ENCODE assay signal across 14 mouse cellular contexts in the genomic region with DNA sequence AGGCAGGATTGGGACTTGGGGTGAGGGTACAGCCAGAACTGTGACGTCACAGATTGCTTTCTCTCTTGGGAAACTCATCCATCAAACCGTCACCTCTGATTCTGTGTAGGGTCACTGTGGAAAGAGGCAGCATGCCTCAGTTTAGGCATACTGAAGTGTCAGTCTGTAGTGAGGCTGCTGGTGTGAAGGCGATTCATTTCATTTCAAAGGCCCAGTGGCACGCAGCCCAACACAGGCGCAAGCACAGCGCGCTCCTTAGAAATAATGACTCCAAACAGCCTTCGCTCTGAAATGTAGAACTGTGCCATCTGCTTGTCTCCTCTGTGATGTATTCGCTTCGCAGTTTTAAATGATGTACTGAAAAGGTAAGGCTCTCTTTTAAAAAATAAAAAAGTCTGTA. TPM values are rescaled to one million over a fixed set of nuclear protein-coding genes. Genes with fewer than 3 reads are reported as not detected.
DNase-seq lines count a peak whose midpoint lies in the region; ATAC-seq and TF ChIP-seq lines count a peak whose summit lies in the region.
"Had no signal": no experiment of that assay in that cellular context is flagged by ENCODE, and none has a peak within 500 bp of the region (broad histone marks: within the 10 kb centered on the region; RNA-seq: fewer than 3 reads in every experiment).

No protein-coding gene starts in this region.

- no peaks in the 10 kb centered on the region; the same call in 1 of the 2 replicates for H3K4me1 ChIP-seq in cortical plate, adult 2 months (ENCODE audit: control insufficient read depth, insufficient read depth, low read length)
- peaks cover 2% of the 10 kb centered on the region; the same call in 1 of the 2 replicates for H3K4me1 ChIP-seq in hindbrain, embryonic 16.5 days (ENCODE audit: control insufficient read depth, insufficient read depth, low read depth, low read length)
- H3K4me1 ChIP-seq in midbrain, embryonic 14.5 days (ENCODE audit: control insufficient read depth, insufficient read depth, low read length) = 0 out of 2 replicates have a peak, but pooled peaks cover 4% of the 10 kb centered on the region
- H3K4me1 ChIP-seq in kidney, embryonic 15.5 days = 0 out of 2 replicates have a peak, but pooled peaks cover 4% of the 10 kb centered on the region
- H3K4me1 ChIP-seq: embryonic facial prominence, embryonic 15.5 days had no signal

- H3K27me3 ChIP-seq in hindbrain, embryonic 16.5 days (replicated peaks; ENCODE audit: control insufficient read depth, insufficient read depth, low read length) = peaks cover 6% of the 10 kb centered on the region; the same call in 1 of the 2 replicates
- no peaks in the 10 kb centered on the region for H3K27me3 ChIP-seq in midbrain, embryonic 14.5 days (ENCODE audit: control insufficient read depth, insufficient read depth, low read length)
- H3K27me3 ChIP-seq in kidney, embryonic 15.5 days = peaks cover 29% of the 10 kb centered on the region
- H3K27me3 ChIP-seq: embryonic facial prominence, embryonic 15.5 days had no signal

- no peak overlapping the region for H3K9ac ChIP-seq in hindbrain, embryonic 16.5 days (ENCODE audit: low read depth, low read length)
- no peak overlapping the region for H3K9ac ChIP-seq in midbrain, embryonic 14.5 days (replicated peaks; ENCODE audit: low read length)
- H3K9ac ChIP-seq in kidney, embryonic 15.5 days = no peak overlapping the region
- H3K9ac ChIP-seq: embryonic facial prominence, embryonic 15.5 days had no signal

- 29% methylated on average over 10 of the region's 10 CpGs for WGBS in hindbrain, embryonic 16.5 days
- 29% methylated on average over 10 of the region's 10 CpGs for WGBS in midbrain, embryonic 14.5 days
- 56% methylated on average over 10 of the region's 10 CpGs for WGBS in kidney, embryonic 15.5 days

- no peaks in the 10 kb centered on the region for H3K36me3 ChIP-seq in hindbrain, embryonic 16.5 days (ENCODE audit: control insufficient read depth, insufficient read depth, low read length)
- no peaks in the 10 kb centered on the region for H3K36me3 ChIP-seq in midbrain, embryonic 14.5 days (ENCODE audit: control insufficient read depth, insufficient read depth, low read length)
- H3K36me3 ChIP-seq in kidney, embryonic 15.5 days = no peaks in the 10 kb centered on the region
- H3K36me3 ChIP-seq: embryonic facial prominence, embryonic 15.5 days had no signal

- H3K9me3 ChIP-seq in hindbrain, embryonic 16.5 days (ENCODE audit: control insufficient read depth, low read length) = no peaks in the 10 kb centered on the region
- H3K9me3 ChIP-seq in midbrain, embryonic 14.5 days (ENCODE audit: control insufficient read depth, low read length) = no peaks in the 10 kb centered on the region
- no peaks in the 10 kb centered on the region for H3K9me3 ChIP-seq in kidney, embryonic 15.5 days (replicated peaks)
- H3K9me3 ChIP-seq: embryonic facial prominence, embryonic 15.5 days had no signal

- no peak overlapping the region for H3K4me2 ChIP-seq in hindbrain, embryonic 16.5 days (ENCODE audit: low read length)
- H3K4me2 ChIP-seq in midbrain, embryonic 14.5 days (ENCODE audit: low read length) = peak overlapping the region; percentile 32
- no peak overlapping the region for H3K4me2 ChIP-seq in kidney, embryonic 15.5 days
- H3K4me2 ChIP-seq: embryonic facial prominence, embryonic 15.5 days had no signal

- TF ChIP-seq CTCF in cortical plate, adult 2 months (IDR thresholded peaks at IDR 0.05; ENCODE audit: extremely low read depth, insufficient read depth, low read length) = no peak

- peak; percentile 9 for DNase-seq in cerebellum, adult 9-10 months
- DNase-seq in midbrain, embryonic 14.5 days = peak; percentile 62
- DNase-seq in retina, embryonic 14.5 days (ENCODE audit: low spot score) = no peak
- DNase-seq in ovary, postnatal 10 days (ENCODE audit: low spot score) = no peak
- DNase-seq in adrenal gland, adult 2 months = no peak
- DNase-seq: adrenal gland, postnatal 14 days; heart, adult 18-20 months; lung, adult 18-20 months had no signal

- ATAC-seq in hindbrain, embryonic 16.5 days = peak; percentile 85
- ATAC-seq in midbrain, embryonic 14.5 days (ENCODE audit: low FRiP score, low TSS enrichment) = peak; percentile 43; the same call in 1 of the 2 replicates
- no peak for ATAC-seq in kidney, embryonic 15.5 days (replicated peaks; ENCODE audit: low FRiP score)

- TF ChIP-seq POLR2A in cortical plate, adult 2 months (IDR thresholded peaks at IDR 0.05; ENCODE audit: extremely low read depth, insufficient read depth, low read length) = no peak

- H3K4me3 ChIP-seq in cortical plate, adult 2 months (ENCODE audit: insufficient read depth, low read length) = 0 out of 2 replicates have a peak overlapping the region, but pooled peaks have one; percentile 34
- H3K4me3 ChIP-seq in hindbrain, embryonic 16.5 days (ENCODE audit: low read length) = no peak overlapping the region
- H3K4me3 ChIP-seq in midbrain, embryonic 14.5 days (replicated peaks; ENCODE audit: low read depth, low read length) = no peak overlapping the region
- H3K4me3 ChIP-seq in kidney, embryonic 15.5 days (replicated peaks) = no peak overlapping the region
- H3K4me3 ChIP-seq: embryonic facial prominence, embryonic 15.5 days had no signal

- H3K27ac ChIP-seq in cortical plate, adult 2 months (ENCODE audit: insufficient read depth, low read length) = no peak overlapping the region
- no peak overlapping the region for H3K27ac ChIP-seq in hindbrain, embryonic 16.5 days (ENCODE audit: low read depth, low read length)
- H3K27ac ChIP-seq in midbrain, embryonic 14.5 days (replicated peaks; ENCODE audit: low read depth, low read length) = 0 out of 2 replicates have a peak overlapping the region, but pooled peaks have one; percentile 13
- no peak overlapping the region for H3K27ac ChIP-seq in kidney, embryonic 15.5 days
- H3K27ac ChIP-seq: embryonic facial prominence, embryonic 15.5 days; kidney, postnatal 0 days had no signal

RNA-seq across cellular contexts. Expression of gene 4933400A11Rik, which starts 47.5 kb away (rescaled TPM):
- not detected in 2 replicates for polyA plus RNA-seq in cortical plate, adult 2 months (2012; rRNA removed)
- polyA plus RNA-seq in hindbrain, embryonic 16.5 days (2015; fragmentation: Nextera tagmentation; extraction: Ambion mirVana) = 0.14 TPM in 1 of 2 replicates, not detected in the other
- polyA plus RNA-seq in midbrain, embryonic 14.5 days (2014; fragmentation: Nextera tagmentation; extraction: Ambion mirVana) = not detected in 2 replicates
- polyA plus RNA-seq in kidney, embryonic 15.5 days (2015; fragmentation: Nextera tagmentation; extraction: Ambion mirVana) = 0.17 and 0.22 TPM in 2 replicates
- total RNA-seq in adrenal gland, adult 2 months (2021) = not detected
- not detected in 2 replicates for polyA plus RNA-seq in adrenal gland, adult 2 months (2012; rRNA removed)
- total RNA-seq: adrenal gland, postnatal 14 days; ES-E14; heart, adult 18-20 months had no signal
- polyA plus RNA-seq: embryonic facial prominence, embryonic 15.5 days; kidney, postnatal 0 days had no signal

Comparison
In these comparisons a context has a peak if more than half of its experiments do, and no peak if none do; other contexts are left out.
1. DNase-seq: peak in cerebellum, adult 9-10 months (single experiment) and midbrain, embryonic 14.5 days (single experiment); none in retina, embryonic 14.5 days (single experiment), ovary, postnatal 10 days (single experiment) and adrenal gland, adult 2 months (single experiment).